Mouse (Mus musculus) fibroblast of lung, adult 2 months (primary cell): ENCODE results near the gene Zmynd8.

Source experiments
- DNase-seq: peaks from one replicate; pipeline ENCODE4 v3.0.0-alpha.2; 2011; ENCODE audit warnings: low read depth

Gene Zmynd8

DNA sequence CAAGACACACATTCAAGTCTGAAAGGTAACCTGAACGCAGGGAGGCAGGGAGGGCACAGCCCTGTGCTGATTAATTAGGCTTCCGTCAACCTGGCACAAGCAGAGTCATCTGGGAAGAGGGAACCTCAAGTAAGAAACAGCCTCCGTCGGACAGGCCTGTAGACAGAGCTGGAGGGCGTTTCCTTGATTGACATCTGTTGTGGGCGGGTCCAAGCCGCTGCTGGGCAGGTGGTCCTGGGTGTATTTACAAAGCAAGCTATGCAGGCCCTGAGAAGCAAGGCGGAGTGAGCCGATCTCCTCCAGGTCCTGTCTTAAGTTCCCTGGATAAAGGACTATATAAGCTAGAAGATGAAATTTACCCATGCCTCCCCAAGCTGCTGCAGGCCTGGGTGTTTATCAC is 65.3 kb downstream of the Zmynd8 start:
- no peak for DNase-seq

DNA sequence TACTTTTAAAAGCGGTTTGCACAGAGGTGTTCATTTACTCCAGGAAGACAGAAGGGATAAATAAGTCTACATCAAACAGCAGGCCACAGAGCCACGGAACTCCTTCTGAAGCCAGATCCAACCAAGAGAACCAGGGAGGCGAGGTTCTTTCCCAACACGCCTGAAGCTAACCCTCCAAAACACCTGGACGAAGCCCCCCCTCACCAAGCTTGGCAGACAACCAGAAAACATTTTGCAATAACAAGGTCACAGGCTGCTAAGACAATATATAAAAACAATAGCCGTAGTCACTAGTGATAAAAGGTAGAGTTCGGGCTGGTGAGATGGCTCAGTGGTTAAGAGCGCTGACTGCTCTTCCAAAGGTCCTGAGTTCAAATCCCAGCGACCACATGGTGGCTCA is 66.1 kb downstream of the Zmynd8 start:
- no peak for DNase-seq

DNA sequence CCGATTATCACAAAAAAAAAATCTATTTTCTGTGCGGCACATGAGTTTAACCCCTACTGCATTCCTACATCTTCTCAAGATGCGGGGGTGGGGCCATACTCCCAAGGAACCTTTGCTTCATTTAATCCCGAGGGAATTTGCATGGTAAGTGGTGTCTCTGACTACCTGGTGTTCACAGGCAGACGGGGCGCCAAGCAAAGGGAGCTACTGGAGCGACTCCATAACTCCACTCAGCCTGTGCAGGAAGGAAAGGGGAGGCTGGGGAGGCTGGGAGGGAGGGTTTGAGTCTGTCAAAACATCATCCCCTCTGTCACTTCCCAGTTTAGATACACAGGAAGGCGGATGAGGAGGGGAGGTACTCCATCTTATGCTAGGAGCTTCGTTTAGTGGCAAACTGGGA is 66.5 kb downstream of the Zmynd8 start:
- no peak for DNase-seq

DNA sequence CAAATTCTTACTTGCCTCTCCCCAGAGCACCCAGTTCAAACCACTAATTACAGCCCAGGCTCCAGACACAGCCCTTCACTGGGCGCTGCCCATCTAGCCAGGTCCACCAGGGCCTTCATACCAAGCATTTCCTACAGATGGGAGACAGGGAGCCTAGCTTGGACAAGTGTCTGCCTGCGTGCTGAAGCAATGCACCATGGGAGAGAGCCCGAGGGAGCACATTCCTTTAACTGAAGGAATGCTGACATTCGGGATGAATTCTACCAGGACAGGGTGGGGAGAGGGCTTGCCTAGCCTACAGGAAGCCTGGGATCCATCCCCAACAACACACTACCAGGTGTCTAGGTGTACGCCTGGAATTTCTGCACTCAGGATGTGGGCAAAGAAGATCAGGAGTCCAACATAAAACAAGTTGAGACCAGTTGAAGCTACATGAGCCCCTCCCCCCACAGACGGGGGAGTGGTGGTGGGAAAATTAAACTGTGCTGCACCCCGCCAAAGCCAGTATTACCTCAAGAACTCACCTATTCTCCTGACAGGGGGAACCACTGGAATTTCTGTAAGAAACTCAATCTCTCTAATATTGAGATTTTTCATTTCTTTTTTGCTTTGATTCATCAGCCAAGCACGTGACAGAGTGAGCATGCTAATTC is 67.1 kb downstream of the Zmynd8 start:
- DNase-seq: no peak

DNA sequence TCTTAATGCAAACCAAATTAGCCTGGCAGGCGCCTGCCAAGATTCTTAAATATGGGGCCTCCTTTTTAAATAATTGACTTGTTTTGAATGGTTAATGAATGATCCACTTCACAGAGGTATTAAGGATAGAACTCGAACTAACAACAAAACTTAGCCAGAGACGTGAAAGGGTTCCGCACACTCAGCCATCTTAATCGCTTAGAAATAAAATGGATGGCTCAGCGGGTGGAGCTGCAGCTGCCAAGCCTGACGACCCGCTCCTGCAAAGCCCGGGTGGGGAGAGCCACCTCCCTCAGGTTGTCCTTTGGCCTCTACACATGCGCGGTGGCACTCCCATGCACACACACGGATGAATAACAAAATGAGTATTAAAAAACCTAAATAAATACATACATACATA is 70.0 kb downstream of the Zmynd8 start:
- no peak for DNase-seq

DNA sequence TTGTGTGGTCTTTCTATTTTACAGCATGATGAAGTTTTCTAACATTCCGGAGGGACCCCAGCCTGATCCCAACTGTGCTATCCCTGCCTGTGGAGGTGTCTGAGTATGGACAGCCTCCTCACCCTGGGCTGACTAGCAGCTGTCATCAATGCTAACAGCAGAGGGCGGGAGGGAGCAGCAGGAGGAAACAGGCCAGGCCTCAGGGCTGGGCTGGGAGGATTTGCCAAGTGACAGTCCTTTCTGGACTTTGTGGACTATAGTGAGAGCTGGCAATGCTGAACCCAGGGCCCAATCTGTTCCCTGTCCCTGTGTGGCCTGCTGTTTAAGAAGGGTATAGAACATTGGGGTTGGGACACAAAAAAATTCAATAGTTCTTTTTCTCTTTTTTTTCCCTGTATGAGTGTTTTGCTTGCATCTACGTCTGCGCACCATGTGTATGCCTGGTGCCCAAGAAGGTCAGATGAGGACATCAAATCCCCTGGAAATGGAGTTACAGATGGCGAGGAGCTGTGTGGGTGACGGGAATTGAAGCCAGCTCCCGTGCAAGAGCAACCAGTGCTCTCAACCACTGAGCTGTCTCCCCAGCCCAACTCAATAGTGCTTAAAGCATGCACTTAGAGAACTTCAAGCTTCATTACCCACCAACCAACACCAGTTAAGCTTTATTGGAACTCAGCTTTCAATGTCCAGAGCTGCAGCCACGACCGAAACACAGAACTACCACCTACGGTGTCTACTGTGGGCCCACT is 72.7 kb downstream of the Zmynd8 start:
- no peak for DNase-seq

DNA sequence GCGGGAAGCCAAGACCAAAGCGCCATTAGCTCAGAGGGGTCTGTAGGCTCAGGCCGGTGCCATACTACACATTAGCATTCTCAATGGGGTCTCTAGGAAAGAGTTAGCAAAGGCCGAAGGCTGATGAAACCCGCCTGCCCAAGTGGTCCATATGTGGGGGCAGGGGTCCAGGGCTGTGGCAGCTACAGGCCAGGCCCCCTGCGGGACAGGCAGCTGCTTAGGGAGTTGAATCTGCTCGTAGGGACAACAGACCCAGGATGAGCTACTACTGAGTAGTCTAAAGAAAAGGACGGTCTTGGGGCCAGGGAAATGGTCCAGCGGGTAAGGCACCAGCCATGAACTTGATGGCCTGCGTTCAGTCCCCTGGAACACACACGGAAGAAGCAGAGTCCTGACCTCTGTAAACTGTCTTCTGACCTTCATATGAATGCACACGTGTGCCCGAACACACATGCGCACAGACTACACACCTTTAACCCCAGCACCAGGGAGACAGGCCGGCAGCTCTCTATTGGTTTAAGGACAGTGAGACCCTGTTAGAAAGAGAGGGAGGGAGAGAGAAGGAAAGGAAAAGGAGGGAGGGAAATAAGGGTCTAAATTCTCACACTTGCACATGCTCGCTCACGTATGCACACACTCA is 73.4 kb downstream of the Zmynd8 start:
- no peak for DNase-seq

DNA sequence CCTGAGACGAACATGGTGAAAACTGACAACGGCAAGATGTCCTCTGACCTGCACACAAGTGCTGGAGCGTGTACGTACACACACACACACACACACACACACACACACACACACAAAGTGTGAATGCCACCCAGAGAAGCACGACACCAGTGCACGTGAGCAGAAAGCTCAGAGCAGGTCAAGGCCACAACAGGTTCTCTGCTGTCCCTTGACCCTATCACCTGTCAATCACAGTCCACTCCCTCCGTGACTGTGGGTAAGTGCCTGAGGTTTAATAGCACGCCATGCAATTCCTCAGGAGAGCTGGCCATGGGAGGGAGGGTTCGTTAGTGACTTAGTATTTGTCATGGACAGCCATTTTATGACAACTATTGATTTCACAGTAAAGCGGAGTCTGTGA is 74.0 kb downstream of the Zmynd8 start:
- DNase-seq: no peak

DNA sequence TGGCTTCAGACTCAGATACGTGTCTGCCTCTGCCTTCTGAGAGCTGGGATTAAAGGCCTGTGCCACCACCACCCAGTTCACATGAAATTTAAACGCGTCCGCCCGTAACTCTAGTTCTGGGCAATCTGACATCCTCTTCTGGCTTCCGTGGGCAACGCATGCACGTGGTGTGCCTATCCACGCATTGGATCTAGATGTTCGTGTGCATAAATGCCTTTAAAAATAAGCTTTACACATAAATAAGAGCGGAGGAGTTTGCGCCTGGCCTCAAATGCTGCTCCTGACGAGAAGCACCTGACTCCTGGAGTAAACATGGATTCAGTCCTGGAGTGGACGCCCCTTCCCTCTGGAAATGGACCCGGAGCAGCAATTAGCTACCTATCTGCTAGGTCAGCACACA is 76.3 kb downstream of the Zmynd8 start:
- no peak for DNase-seq

DNA sequence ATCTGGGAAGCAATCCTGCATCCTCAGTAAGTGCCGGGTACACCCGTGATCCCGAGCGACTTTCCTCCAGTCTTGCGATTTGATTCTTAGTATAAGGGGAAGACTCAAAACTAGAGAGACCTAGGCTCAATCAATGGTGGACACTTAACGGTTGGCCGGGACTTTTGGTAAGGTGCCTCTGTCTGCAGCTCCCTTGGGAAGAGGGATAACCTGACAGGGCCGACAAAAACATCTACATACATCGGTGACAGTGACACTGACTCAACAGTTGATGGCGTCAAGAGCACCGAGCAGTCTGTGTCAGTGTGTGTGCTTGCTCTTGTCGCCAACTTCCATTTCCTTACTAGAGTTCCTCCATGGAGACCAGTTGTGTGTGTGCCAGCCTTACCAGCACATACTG is 77.1 kb downstream of the Zmynd8 start:
- no peak for DNase-seq

DNA sequence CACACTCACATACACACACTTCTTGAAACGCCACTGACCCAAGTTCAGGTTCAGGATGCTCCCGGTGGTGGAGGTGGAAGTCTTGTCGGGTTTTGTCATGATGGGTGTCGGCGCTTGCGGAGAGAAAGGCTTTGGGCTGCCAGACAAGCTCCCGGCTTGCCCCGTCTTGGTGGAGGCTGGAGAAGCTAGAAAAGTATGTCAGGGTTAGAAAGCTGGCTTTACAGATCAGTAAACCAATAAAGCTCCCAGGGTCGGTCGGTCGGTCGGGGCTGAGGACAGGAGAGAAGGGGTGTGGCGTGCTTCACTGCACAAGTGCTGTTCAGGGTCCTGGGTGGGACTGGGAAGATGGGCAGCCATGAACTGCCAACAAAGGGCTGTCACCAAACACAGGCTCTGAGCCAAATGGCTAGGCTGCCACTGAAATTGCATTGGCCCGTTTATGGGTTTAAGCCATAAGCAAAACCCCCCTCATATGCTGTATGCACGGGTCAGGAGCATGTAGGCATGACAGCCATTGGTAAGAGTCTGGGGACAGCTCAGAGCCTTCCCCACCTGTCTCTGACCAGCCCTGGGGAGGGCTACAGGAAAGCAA is 78.2 kb downstream of the Zmynd8 start:
- DNase-seq: no peak

DNA sequence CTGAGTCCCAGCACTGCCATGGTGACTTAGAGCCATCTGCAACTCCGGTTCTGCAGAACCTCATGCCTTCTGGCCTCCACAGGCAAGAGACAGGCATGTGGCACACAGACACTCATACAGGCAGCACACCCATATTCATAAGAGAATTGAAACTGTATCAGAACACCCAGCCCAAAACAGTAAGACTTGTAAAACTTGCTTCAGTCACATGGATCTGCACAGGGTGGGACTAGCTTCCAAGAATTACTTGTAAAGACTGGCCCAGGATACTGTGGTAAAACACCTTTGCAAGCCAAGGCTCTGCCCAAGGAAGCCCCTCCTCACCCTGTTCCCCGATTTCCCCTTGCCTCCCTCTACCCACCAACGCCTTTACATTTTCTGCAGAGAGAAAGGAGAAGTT is 78.7 kb downstream of the Zmynd8 start:
- no peak for DNase-seq

DNA sequence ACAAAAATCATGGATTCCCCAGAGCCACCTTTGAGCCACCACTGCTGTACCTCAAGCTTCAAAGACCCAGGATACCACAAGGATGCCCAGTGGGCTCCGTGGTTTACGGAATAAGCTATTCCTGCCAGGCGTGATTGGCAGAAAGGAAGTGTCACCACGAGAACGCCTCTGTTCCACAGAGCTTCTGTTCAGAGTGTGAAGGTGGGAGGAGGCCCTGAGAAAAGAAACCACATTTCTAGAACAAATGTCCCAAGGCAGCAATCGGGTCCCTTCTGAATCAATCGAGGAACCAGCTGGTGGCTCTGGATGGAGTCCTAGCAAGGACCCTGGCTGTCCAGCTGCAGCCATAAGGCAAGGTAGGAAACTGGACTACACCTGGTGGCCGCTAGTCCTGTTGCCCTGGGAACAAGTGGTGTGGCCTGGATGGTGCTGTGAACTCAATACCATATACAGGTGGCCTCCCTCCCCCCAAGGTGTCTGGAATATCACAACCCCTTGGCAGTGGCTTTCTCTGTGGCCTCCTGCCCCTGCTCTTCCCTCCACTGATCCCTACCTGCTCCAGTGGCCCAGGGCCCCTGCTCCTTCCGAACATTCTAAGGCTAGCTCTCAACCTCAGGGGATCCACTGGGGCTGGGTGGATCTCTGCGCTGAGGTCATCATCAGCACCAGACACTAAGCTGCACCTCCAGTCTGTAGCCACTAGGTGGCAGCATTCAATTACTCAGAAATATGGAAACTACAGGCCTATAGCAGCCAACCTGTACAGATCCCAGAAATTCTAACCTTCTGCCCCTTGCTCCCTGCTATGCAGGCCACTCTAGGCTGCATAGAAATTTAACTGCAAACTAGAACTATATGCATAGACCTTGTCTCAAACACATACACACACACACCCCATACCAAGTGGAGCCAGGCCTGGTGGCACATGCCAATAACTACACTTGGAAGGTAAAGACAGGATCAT is 79.5 kb downstream of the Zmynd8 start:
- DNase-seq: no peak

DNA sequence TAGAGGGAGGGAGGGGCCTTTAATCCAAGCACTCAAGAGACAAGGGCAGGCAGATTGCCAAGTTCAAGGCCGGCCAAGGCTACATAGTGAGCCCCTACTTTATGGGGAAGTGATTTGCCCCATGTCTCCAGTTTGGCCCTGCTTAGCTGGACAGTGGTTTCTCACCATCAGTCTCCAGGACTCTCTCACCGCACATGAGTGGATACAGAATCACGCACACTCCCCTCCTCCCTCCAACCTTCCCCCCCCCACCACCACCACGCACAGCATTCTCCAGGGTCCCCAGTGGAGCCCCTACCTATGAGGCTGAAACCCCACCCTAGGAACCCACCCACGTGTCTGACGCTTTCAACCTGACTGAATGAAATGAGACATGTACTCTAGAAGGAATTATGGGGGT is 80.2 kb downstream of the Zmynd8 start:
- DNase-seq: no peak

DNA sequence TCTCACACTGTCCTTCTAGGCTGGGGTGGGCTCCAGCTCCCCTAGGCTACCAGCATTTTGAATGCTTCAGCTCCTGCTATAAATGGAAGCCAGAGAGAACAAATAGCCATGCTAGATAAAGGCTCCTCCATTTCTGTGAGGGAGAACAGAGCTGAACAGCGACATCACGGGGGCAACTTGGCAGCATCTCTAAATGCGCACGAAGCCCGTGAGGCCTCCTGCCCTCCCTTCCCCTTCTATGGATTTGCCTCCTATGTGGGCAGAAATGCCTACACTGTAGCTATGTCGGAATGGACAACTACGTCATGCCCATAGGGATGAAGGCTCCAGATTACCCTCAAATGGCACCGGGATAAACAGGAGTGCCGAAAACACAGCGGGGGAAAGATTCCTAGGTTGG is 81.4 kb downstream of the Zmynd8 start:
- DNase-seq: no peak

DNA sequence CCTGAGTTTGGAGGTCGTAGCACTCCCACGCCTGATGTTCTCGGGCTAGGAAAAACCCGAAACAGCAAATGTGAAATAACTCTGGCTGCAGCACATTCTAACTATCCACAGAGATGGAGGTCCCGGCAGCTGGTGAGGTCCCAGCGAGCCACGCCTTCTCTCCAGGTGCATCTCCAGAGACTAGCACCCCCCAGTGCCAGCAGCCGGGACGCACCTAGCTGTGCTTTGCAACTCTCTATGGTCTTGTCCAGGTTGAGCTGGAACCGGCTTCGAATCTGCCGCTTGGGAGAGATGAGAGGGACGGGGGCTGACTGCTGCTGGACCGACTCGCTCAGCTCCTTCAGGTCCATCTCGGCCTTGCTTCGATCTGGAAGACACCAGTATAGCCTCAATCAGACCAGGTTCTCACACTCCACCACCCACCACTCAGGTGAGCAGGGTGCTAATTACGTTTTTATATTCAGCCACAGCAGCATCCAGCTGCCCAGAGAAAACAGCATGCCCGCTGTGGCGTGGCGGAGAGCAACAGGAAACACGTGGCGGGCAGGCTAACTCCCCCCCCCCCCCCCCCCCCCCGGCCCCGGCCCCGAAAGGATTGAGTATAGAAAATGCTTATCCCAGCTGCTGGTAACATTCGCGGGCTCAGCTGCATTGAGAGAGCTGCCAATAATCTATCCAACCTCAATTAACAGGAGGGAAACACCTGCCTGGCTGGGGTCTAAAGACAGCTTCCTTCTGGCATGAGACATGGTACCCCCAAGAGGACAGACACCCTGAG is 83.5 kb downstream of the Zmynd8 start:
- DNase-seq: no peak

DNA sequence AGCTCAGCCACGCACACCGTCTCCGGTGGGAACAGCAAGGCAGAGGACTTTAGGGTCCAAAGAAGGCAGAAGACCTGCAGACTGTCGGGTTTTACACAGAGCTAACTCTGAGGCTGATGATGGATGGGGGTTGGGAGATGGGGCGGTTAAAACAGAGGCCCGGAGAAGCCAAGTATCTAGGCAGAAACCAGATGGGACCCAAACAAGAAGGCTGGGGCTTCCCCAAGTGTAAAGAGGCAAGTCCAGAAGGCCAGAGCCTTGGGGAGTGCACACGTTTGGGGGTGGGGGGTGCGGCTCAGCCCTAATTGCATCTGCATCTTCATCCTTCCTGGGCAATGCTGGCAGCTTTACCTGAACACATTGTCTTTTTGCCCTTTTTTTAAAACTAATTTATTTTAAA is 85.9 kb downstream of the Zmynd8 start:
- no peak for DNase-seq

DNA sequence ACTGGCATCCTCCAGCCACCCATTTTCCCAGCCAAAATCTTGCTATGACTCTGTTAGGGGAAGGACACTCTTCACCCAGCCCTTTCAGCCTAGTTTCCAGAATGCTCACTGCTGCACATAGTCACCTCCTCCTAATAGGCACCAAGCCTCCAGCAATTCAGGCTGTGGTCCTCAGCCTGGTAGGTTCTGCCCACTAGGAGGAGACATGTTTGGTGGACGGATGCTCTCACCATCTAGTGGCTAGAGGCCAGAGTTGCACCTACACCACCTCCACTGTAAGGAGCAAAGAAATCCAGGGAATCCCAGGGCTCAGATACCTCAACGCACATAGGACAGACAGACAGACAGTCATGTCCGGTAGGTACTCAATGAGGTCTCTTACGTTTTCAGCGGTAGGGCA is 87.3 kb downstream of the Zmynd8 start:
- no peak for DNase-seq

DNA sequence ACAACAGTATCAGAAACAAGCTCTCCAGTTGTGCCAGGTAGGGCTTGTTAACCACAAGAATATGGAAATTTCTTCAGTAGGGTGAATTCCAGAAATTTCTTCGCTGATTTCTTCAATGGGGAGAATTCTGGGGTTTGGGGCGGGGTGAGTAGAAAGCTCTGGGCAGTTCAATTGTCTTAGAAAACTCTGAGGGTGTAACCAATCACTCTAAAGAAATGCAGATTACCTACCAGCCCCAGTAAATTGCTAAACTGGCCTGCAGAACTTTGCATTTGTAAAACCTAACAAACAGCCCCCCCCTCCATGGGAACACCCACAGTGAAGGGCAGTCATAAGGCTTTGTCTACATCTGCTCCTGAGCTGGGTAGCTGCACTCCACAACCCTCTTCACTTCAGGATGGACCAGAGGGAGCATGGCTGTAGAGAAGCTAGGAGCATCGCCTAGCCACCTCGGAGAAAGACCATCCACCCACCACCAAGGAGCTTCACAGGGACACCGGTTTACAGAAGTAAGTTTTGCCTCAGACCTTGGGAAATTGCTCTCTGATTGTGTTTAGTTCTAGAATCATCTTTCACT is 88.8 kb downstream of the Zmynd8 start:
- no peak for DNase-seq

DNA sequence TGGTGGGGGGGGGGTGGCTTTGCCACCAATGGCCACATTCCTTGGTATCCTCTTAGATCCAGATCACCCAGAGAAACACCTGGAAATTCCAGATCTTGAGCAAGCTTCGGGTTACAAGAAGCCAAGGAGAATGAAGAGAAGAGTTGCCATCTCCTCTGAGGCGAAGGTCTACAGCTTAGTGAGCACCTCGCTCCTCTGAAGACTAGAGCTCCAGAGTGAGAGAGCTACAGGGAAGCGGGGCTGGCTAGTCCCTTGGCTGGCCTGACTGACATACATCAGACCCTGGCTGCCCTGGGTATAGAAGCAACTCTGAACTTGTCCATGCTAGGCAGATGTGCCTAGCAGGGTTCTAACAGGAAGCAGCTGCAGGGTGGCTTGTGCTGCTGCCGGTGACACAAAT is 89.7 kb downstream of the Zmynd8 start:
- DNase-seq: no peak
